Mouse (Mus musculus) lung, postnatal 0 days (tissue): ENCODE results near the gene Gsg1.

ENCODE experiments used
- CTCF ChIP-seq: IDR thresholded peaks from 2 replicates; pipeline ENCODE4 v1.5.1; 2016; ENCODE audit warnings: antibody characterized with exemption, mild to moderate bottlenecking
- EP300 ChIP-seq: IDR thresholded peaks from 2 replicates; pipeline ENCODE4 v1.6.1; 2016; ENCODE audit warnings: antibody characterized with exemption, mild to moderate bottlenecking, control low read depth

- no peak for TF ChIP-seq CTCF
- TF ChIP-seq EP300 = no peak
Measured at GRCm38 (mm10) chr6:135230586-135230985, 23.6 kb downstream of the Gsg1 start.
